Mouse (Mus musculus) Patski (cell line): ENCODE measurements around the gene Pde4a. TPM values are rescaled to one million over a fixed set of nuclear protein-coding genes. Genes with fewer than 3 reads are reported as not detected.
A peak's percentile ranks its signal among the peaks of the same experiment; 100 is the strongest.

Source experiments
- ATAC-seq: fragments of 100-300 bp; one replicate; pipeline ENCODE4 v1.8.0; 2021
- CTCF ChIA-PET: fragments of 350-600 bp; sonication (Branson Sonifier 250); formaldehyde crosslinking; loops from one replicate; lab custom pipeline; 2022; ENCODE audit warnings: inconsistent platforms; lab: Charles Lee
- POLR2A ChIA-PET: fragments of 350-600 bp; sonication (Branson Sonifier 250); formaldehyde crosslinking; loops from one replicate; lab custom pipeline; 2022; ENCODE audit warnings: antibody characterized with exemption, inconsistent platforms; lab: Charles Lee
- DNase-seq: peaks from one replicate; pipeline ENCODE4 v3.0.0-alpha.2; 2011; ENCODE audit warnings: low read depth, low spot score
- H3K27me3 ChIP-seq: fragments of 371-371 bp; one replicate; pipeline ENCODE4 v1.5.1; 2021
- CTCF ChIP-seq: fragments of 100-300 bp; IDR thresholded peaks from one replicate; pipeline ENCODE4 v1.5.1; 2021
- in situ Hi-C: fragments of 300-500 bp; cut with MboI; formaldehyde crosslinking; loops from 3 replicates; pipeline ENCODE4 v1.11.1; 2018; ENCODE audit warnings: low pct_unique_long_range_greater_than_20kb, mixed read lengths
- polyA plus RNA-seq: library from polyadenylated mRNA; unstranded; gene quantifications from one replicate; pipeline ENCODE4 v1.2.3, GENCODE M21; 2021

The Pde4a gene
- polyA plus RNA-seq, 1 experiment from 2014 or later: 3.0 TPM

GRCm38 (mm10) chr9:21145431-21145830, 20.1 kb upstream of the Pde4a start:
- in situ Hi-C loops: no loop called here
- ChIA-PET POLR2A (no interaction called here), CTCF (interaction anchor here (0.9 kb wide), 1 partner anchor 9 kb away, joined by 4 read pairs; no protein-coding TSS in a partner anchor)
- no peak for TF ChIP-seq CTCF
- ATAC-seq (no peak), DNase-seq (no peak)
- no peaks in the 10 kb centered on the region for H3K27me3 ChIP-seq

DNA sequence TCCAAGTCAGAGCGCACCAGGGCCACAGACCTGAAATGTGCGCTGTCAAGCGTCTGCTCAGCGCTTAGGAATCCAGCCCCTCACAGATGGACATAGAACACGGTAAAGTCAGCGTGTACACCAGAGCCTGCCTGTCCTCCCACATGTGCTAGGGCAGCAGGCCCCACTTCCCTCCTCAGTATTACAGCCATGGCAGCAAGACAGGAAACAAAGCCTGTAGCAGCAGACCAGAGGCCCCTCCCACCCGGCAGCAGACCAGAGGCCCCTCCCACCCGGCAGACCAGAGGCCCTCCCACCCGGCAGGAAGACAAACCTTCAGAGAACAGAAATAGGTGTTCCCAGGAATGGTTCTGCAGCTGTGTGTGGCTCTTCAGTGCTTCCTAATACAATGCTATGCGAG, 18.8 kb upstream of the Pde4a start:
- CTCF ChIA-PET: no interaction called here
- POLR2A ChIA-PET: interaction anchor here (0.7 kb wide), 1 partner anchor 70 kb away, joined by 3 read pairs; no protein-coding TSS in a partner anchor
- DNase-seq (no peak), ATAC-seq (no peak)
- no peak for TF ChIP-seq CTCF
- no peaks in the 10 kb centered on the region for H3K27me3 ChIP-seq
- in situ Hi-C loops: no loop called here

DNA sequence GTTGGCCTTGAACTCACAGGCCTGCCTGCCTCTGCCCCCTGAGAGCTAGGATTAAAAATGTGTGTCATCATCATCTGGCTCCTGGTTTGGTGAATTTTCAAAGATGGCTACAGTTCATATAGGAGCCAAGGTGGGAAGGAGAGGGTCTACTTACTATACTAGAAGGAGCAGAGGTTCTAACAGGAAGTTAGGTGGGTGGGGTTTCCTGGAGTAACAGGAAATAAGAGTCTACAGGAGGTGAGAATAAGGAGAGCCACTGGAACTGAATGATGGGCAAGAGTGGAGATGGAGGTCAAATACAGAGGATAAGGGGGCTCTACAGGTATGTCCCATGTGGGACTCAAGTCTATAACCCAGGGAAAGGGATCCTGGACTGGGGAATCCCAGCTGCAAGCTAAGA, 17.1 kb upstream of the Pde4a start:
- CTCF ChIA-PET: interaction anchor here (1.3 kb wide), 1 partner anchor 13 kb away, joined by 3 read pairs; no protein-coding TSS in a partner anchor
- in situ Hi-C loops: no loop called here
- no peaks in the 10 kb centered on the region for H3K27me3 ChIP-seq
- POLR2A ChIA-PET: no interaction called here
- DNase-seq (no peak), ATAC-seq (no peak)
- no peak for TF ChIP-seq CTCF

DNA sequence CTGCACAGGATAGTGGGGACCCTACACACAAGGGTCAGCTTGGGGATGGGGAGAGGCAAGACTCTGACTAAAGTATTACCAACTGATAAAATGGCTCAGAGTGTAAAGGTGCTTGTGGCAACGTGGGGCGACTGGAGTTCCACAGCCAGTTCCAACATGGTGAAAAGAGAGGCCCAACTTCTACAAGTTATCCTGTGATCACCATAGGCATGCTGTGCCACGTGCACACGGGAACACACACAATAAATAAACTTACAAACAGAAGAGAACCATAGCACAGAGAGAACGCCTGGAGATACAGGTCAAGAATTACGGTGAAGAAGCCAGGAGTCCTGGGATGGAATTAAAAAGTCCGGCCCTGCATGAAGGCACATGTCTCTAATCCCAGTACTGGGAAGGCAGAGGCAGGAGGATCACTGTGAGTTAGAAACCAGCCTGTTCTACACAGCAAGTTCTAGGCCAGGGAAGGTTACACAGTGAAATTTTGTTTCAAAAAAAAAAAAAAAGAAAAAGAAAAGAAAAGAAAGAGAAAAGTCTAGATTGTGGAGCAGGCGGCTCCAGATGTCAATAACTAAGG, 16.3 kb upstream of the Pde4a start:
- DNase-seq (no peak), ATAC-seq (no peak)
- no peak for TF ChIP-seq CTCF
- ChIA-PET POLR2A (no interaction called here), CTCF (interaction anchor here (1.3 kb wide), 1 partner anchor 13 kb away, joined by 3 read pairs; no protein-coding TSS in a partner anchor)
- in situ Hi-C loops: no loop called here
- no peaks in the 10 kb centered on the region for H3K27me3 ChIP-seq

- TF ChIP-seq CTCF: no peak
- no peaks in the 10 kb centered on the region for H3K27me3 ChIP-seq
- in situ Hi-C loops: no loop called here
- ChIA-PET POLR2A (no interaction called here), CTCF (interaction anchor here (0.9 to 4.8 kb wide), 3 partner anchors 12 to 199 kb away, joined by 3 to 22 read pairs (median 5); no protein-coding TSS in a partner anchor)
- DNase-seq (no peak), ATAC-seq (peak; percentile 85)
These were observed 15.7 kb upstream of the Pde4a start, which contains the start of gene Cdc37 for GRCm38 (mm10) chr9:21149654-21150419. Cdc37 (minus strand) TSS chr9:21149982.

DNA sequence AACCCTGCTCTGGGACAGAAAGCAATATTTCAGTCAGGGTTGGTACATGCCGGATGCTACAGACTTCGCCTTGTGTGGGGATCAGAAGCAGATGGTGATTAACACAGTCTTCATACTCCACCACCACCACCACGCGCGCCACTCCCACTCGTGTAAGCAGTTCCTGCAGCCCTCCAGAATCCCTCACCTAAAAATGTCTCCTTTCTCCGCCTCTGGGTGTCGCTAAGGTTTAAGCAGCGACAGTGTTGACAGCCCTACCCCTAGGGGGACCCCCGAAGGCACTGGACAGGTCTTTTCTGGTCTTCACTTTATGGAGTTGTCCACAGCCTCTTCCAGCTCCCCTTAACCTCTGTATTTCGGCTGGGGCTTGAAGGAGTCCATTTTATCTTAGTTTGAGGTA, 12.8 kb upstream of the Pde4a start:
- DNase-seq (no peak), ATAC-seq (no peak)
- in situ Hi-C loops: no loop called here
- CTCF ChIA-PET: interaction anchor here (1.7 to 4.8 kb wide), 4 partner anchors 9 to 68 kb away, joined by 5 to 22 read pairs (median 16); partner anchors contain the start of gene Pde4a
- no peak for TF ChIP-seq CTCF
- POLR2A ChIA-PET: interaction anchor here (0.8 kb wide), 1 partner anchor 15 kb away, joined by 3 read pairs; no protein-coding TSS in a partner anchor
- H3K27me3 ChIP-seq: no peaks in the 10 kb centered on the region

GRCm38 (mm10) chr9:21153331-21153730, 12.2 kb upstream of the Pde4a start:
- in situ Hi-C loops: no loop called here
- H3K27me3 ChIP-seq: no peaks in the 10 kb centered on the region
- DNase-seq (no peak), ATAC-seq (no peak)
- POLR2A ChIA-PET: no interaction called here
- no peak for TF ChIP-seq CTCF
- CTCF ChIA-PET: interaction anchor here (1.7 to 4.8 kb wide), 4 partner anchors 9 to 68 kb away, joined by 5 to 22 read pairs (median 16); partner anchors contain the start of gene Pde4a

DNA sequence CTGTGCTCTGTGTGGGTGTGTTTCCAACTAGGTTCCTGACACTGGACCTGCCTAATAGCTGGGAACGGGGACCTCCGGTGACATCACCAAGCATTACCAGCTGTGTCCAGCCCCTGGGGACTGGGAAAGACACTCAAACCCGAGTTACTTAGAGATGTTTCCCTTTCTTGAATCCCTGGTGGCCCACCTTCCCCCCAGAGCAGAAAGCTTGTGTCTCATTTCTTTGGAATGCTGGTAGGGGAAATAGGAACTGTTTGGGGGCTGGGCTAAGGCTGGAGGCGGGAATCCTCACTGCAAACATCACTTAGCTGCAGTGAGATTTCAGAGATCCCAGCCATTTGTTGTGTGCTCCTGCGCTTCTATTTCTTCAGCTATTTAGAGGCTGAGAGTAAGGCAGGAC, 11.7 kb upstream of the Pde4a start:
- no peak for TF ChIP-seq CTCF
- in situ Hi-C loops: no loop called here
- ChIA-PET CTCF (interaction anchor here (1.7 to 4.8 kb wide), 4 partner anchors 8 to 67 kb away, joined by 5 to 22 read pairs (median 16); partner anchors contain the start of gene Pde4a), POLR2A (interaction anchor here (0.7 kb wide), 1 partner anchor 86 kb away, joined by 3 read pairs; no protein-coding TSS in a partner anchor)
- no peak for ATAC-seq
- H3K27me3 ChIP-seq: no peaks in the 10 kb centered on the region
- DNase-seq: no peak

- ChIA-PET CTCF (interaction anchor here (4.8 kb wide), 1 partner anchor 7 kb away, joined by 22 read pairs; no protein-coding TSS in a partner anchor), POLR2A (no interaction called here)
- ATAC-seq (no peak), DNase-seq (no peak)
- in situ Hi-C loops: no loop called here
- H3K27me3 ChIP-seq: no peaks in the 10 kb centered on the region
- no peak for TF ChIP-seq CTCF
These were observed 10.7 kb upstream of the Pde4a start for GRCm38 (mm10) chr9:21154787-21155186.

DNA sequence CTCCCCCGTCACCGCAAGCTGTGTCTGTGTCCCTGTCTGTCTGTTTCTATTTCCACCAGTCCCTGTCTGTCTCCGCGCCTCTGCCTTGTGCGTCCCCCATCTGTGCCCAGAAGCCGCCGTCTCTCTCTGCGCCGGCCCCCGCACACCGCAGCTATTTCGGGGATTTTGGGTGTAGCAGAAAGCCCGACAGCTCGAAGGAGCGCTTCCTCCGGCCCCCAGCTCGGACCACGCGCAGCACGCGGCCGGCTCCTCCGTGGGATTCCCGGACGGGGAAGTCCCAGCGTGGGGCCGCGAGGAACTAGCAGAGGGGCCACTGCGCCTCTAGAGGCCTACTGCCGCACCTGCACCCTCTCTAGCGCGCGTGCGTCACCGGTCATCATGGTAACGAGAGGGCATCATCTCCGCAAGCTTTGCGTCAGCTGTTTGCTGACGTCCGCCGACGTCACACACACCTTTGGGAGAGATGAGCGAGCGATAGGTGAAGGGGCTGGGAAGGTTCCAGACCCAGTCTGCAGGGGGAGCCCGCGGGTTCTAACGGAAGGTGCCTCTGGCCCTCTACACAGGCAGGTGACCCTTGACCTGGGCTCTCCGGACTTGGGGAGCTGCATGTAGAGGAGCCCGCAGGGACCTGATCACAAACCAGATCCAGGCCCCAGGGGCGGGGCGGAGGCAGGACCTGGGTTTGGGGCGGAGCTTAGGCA, 4.2 kb upstream of the Pde4a start:
- DNase-seq (no peak), ATAC-seq (no peak)
- in situ Hi-C loops: no loop called here
- ChIA-PET POLR2A (interaction anchor here (0.6 kb wide), 1 partner anchor 1122 kb away, joined by 4 read pairs; no protein-coding TSS in a partner anchor), CTCF (interaction anchor here (0.7 to 3.2 kb wide), 5 partner anchors 9 to 262 kb away, joined by 3 to 22 read pairs (median 7); no protein-coding TSS in a partner anchor)
- TF ChIP-seq CTCF: no peak
- no peaks in the 10 kb centered on the region for H3K27me3 ChIP-seq
